Mouse (Mus musculus) mouse trophoblast stem cell (cell line): Measurements from ENCODE around the gene Scgb1b7.
"Not testable (repeated sequence)": the region's sequence is repeated elsewhere in the genome, so short reads cannot be mapped to it uniquely, and the experiment has no call there.

ENCODE experiments used
- in situ Hi-C, 2 experiments: fragments of 300-500 bp; cut with MseI, MboI; formaldehyde crosslinking; loops; 2 replicates in 1 of 2; 3 replicates in 1 of 2; pipeline ENCODE4 v1.15.1; 2025

Scgb1b7 gene

DNA sequence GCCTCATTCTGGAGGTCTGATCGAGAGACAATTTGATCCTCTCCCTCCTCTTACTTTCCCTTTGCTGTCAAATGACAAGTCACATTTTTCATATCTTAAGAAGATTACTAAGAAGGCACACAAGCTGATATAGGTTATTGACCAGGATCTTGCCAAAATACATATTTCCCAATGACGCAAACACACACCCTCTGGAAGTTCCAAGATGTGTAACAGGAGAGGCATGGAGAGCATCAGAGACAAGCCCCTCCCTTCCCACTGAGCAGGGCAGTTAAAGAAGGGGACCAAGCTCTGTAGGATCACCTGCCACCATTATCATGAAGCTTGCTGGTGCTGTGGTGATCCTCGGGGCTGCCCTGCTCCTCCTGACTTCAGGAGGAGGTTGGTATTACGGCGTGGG is at the start of gene Scgb1b7:
Scgb1b7 (plus strand) TSS at position 301 of the 400 bp plus-strand sequence.
- in situ Hi-C loops, result not testable (repeated sequence)

DNA sequence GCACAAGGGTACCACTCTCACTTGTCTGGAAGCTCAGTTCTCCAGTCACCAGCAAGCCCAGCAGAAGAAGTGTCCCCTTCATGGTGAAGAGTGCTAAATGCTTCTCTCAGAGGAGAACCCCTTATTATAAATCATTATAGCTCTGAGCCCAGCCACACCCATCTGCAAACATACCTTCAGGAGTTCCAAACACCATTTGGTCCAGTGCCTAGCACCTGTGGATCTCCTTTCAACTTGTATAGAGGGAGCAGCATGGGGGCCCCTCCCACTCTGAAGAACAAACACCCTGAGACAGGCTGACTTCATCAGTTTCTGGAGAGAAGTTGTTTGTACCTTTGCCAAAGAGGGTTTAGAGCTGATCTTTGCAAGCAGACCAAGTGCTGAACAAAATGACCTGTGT is 6.8 kb upstream of the Scgb1b7 start, which contains the start of gene Scgb2b7:
Scgb2b7 (minus strand) TSS at position 101 of the 400 bp plus-strand sequence.
- in situ Hi-C loops, result loop anchor here in 1 of 2 experiments (10.0 kb wide), 1 partner anchor 1689 kb away; no protein-coding TSS in a partner anchor
